Mouse (Mus musculus) G1E (cell line): ENCODE data around the gene Spata45. TPM values are rescaled to one million over a fixed set of nuclear protein-coding genes. Genes with fewer than 3 reads are reported as not detected.
"Not testable (repeated sequence)": the region's sequence is repeated elsewhere in the genome, so short reads cannot be mapped to it uniquely, and the experiment has no call there.

ENCODE experiments used
- ATAC-seq: 2 replicates; pipeline ENCODE4 v1.8.0; 2016; ENCODE audit warnings: mild to moderate bottlenecking; ENCODE audit not compliant: insufficient number of reproducible peaks, poor library complexity, low FRiP score, severe bottlenecking; ENCODE audit errors: extremely low read depth
- DNase-seq: peaks from one replicate; pipeline ENCODE4 v3.0.0; 2012; ENCODE audit warnings: low spot score
- H3K27me3 ChIP-seq: 2 replicates; pipeline ENCODE4 v1.6.1; 2012; ENCODE audit warnings: mild to moderate bottlenecking, low read length, inconsistent platforms; ENCODE audit not compliant: insufficient read depth
- H3K36me3 ChIP-seq: replicated peaks from 2 replicates; pipeline ENCODE3; 2012; ENCODE audit warnings: mild to moderate bottlenecking, inconsistent platforms
- H3K4me1 ChIP-seq: 2 replicates; pipeline ENCODE4 v1.6.1; 2012; ENCODE audit warnings: low read depth, low read length, inconsistent platforms, mixed read lengths; ENCODE audit not compliant: insufficient read depth
- H3K4me3 ChIP-seq: 2 replicates; pipeline ENCODE4 v1.5.1; 2012; ENCODE audit warnings: low read depth, mild to moderate bottlenecking, inconsistent platforms, low read length, moderate library complexity, mixed read lengths
- H3K9me3 ChIP-seq: replicated peaks from 2 replicates; pipeline ENCODE4 v1.6.1; 2012; ENCODE audit warnings: inconsistent platforms
- CTCF ChIP-seq: IDR thresholded peaks from 2 replicates; pipeline ENCODE4 v1.5.1; 2012; ENCODE audit warnings: low read depth, low read length, inconsistent platforms, mixed read lengths
- GATA1 ChIP-seq: IDR thresholded peaks from 2 replicates; pipeline ENCODE4 v1.6.1; 2012; ENCODE audit warnings: borderline replicate concordance, low read length, inconsistent platforms, mixed read lengths
- GATA2 ChIP-seq: IDR thresholded peaks from 2 replicates; pipeline ENCODE4 v1.6.1; 2012; ENCODE audit warnings: low read depth, low read length, inconsistent platforms, borderline replicate concordance
- POLR2AphosphoS5 ChIP-seq: IDR thresholded peaks from 2 replicates; pipeline ENCODE4 v1.6.1; 2012; ENCODE audit warnings: low read depth, low read length, inconsistent platforms; ENCODE audit not compliant: insufficient replicate concordance
- TAL1 ChIP-seq: conservative IDR thresholded peaks from 2 replicates; pipeline ENCODE4 v1.6.1; 2012; ENCODE audit warnings: low read depth, low read length, inconsistent platforms, mixed read lengths
- polyA plus RNA-seq: library from polyadenylated mRNA; stranded (reverse); fragments of >175 nt; gene quantifications from 2 replicates; pipeline ENCODE4 v1.2.3, GENCODE M21; 2012
- total RNA-seq, 2 experiments: library from RNA; stranded (forward) in 1 of 2; stranded (reverse) in 1 of 2; fragments of 200-1000 nt in 1 of 2; fragments of >200 nt in 1 of 2; fragmentation: Nextera tagmentation in 1 of 2; gene quantifications; 2 replicates each; pipeline ENCODE4 v1.2.3; 2014 to 2017

Spata45 gene
- total and polyA plus RNA-seq, 3 experiments, result not detected

DNA sequence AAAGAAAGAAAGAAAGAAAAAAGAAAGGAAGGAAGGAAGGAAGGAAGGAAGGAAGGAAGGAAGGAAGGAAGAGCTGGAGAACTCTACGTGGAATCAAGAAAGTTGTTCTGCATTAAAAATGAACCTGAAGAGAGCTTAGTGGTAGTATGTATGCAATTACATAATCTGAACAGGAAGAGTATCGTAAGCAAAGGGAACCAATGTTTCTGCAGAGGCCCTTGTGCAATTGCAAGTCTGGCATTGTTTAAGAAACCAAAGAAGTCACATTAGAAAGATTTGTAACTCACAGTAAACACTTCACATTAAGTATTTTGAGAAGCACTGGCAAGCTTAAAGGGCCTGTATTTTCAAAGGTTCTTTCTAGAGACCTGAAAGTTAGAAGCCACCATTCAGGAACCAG, 13.3 kb upstream of the Spata45 start:
- no peak overlapping the region for H3K4me3 ChIP-seq
- TF ChIP-seq GATA2, result no peak
- TF ChIP-seq TAL1, result no peak
- TF ChIP-seq POLR2AphosphoS5, result no peak
- no peak for TF ChIP-seq CTCF
- no peak for TF ChIP-seq GATA1
- peaks cover 26% of the 10 kb centered on the region for H3K4me1 ChIP-seq
- ATAC-seq (no peak), DNase-seq (no peak)
- peaks cover 31% of the 10 kb centered on the region for H3K36me3 ChIP-seq
- H3K9me3 ChIP-seq, result no peaks in the 10 kb centered on the region
- no peaks in the 10 kb centered on the region for H3K27me3 ChIP-seq

DNA sequence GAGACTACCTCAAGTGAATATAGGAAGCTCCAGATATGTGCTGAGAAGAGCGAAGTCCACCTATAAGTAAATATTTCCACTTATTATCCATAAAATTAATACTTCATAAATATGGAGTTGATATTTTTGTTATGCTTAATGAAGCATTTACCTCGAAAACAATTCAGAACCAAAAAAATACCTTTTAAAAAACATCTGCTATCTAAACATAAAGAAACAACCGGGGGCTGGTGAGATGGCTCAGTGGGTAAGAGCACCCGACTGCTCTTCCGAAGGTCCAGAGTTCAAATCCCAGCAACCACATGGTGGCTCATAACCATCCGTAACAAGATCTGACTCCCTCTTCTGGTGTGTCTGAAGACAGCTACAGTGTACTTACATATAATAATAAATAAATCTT, 12.6 kb upstream of the Spata45 start:
- not testable (repeated sequence) for ATAC-seq, H3K27me3 ChIP-seq, H3K9me3 ChIP-seq, H3K4me3 ChIP-seq, DNase-seq
- peaks cover 28% of the 10 kb centered on the region for H3K36me3 ChIP-seq
- H3K4me1 ChIP-seq, result peaks cover 26% of the 10 kb centered on the region

DNA sequence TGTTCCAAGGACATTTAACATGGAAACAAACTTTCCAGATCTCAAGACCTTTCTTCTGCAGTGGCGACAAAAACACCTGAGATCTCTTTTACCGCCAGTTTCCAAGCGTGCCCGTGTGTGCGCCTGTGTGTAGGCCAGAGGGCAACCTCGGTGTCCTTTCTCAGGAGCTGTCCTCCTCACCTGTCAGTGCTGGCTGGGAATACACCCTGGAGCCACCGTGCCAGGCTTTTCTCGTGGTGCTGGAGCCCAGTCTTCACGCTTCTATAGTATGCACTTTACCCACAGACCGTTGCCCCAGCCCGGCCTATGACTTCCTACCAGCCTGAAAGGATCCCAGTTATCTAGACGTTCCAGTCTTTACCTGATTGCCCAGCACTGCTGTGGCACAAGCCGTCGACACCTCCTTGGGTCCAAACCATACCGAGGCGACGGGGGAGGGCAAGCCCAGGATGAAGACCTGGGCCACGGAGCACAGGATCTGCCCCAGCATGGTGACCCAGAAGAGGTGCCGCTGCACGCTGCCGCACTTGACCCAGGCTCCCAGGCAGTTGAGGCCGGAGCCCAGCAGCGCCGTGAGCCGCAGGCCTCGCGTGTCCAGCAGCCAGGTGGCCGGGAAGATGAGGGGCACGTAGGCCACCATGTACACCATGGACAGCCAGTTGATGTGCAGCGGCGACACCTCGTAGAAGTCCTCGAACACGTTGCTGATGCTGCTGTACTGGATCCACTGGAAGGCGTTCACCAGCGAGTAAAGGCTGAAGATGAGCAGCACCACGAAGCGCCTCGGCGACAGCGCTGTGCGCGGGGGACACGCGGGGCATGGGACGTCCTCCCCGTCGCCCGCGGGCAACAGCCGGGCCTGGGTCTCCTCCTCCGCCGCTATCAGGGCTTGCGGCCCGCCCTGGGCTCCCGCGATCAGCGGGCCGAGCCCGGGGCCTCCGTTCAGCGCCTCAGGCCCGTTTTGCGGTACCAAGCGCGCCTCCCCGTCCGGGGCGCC, 11.1 kb upstream of the Spata45 start:
- H3K27me3 ChIP-seq, result no peaks in the 10 kb centered on the region
- peak overlapping the region; percentile 98 for H3K4me3 ChIP-seq
- no peak for DNase-seq
- peaks cover 17% of the 10 kb centered on the region for H3K36me3 ChIP-seq
- peaks cover 26% of the 10 kb centered on the region for H3K4me1 ChIP-seq
- no peak for TF ChIP-seq TAL1
- TF ChIP-seq GATA1, result no peak
- no peak; the same call in 1 of the 2 replicates for TF ChIP-seq POLR2AphosphoS5
- TF ChIP-seq CTCF, result no peak
- TF ChIP-seq GATA2, result no peak
- no peaks in the 10 kb centered on the region for H3K9me3 ChIP-seq
- no peak for ATAC-seq

DNA sequence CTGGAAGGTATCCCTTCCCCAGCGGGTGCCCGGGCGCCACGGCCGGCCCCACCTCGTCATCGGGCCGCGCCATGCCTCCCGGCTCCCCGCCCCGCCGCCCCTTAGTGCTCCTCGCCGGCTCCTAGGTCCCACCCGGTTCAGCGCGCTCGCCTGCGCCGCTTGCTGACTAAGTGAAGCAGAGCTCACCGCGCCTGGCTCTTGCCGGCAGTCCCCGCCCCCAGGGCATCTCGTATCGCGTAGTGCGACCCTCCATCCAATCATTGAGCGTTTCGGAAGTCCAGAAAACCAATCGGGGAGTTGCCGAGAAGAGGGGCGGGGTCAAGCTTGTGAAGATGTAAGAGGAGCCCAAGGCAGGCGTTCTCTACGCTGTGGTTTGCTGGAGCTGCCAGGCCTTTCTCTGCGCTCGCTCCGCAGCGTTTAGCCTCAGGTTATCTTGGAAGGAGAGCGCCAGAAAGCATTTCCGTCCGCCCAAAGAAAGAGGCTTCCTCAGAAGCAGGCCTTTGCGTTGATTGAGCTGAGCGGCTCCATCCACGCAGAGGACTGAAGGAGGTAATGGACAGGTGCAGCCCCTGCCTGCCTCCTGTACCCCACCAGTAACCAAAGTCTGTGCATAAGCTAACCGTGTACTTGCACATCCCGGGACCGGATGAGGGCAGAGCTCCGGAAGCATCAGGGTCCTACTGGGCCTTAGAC, 10.3 kb upstream of the Spata45 start, which contains the start of gene Flvcr1:
Flvcr1 (minus strand) TSS at position 138 of the 693 bp plus-strand sequence.
- DNase-seq, result peak; percentile 91
- peaks cover 9% of the 10 kb centered on the region for H3K36me3 ChIP-seq
- H3K4me1 ChIP-seq, result peaks cover 29% of the 10 kb centered on the region
- H3K4me3 ChIP-seq, result peak within 1 kb of the TSS; percentile 98
- no peaks in the 10 kb centered on the region for H3K9me3 ChIP-seq
- no peaks in the 10 kb centered on the region for H3K27me3 ChIP-seq
- TF ChIP-seq CTCF (no peak), GATA2 (no peak), POLR2AphosphoS5 (no peak), GATA1 (no peak), TAL1 (no peak)
- ATAC-seq, result peak; percentile 98

DNA sequence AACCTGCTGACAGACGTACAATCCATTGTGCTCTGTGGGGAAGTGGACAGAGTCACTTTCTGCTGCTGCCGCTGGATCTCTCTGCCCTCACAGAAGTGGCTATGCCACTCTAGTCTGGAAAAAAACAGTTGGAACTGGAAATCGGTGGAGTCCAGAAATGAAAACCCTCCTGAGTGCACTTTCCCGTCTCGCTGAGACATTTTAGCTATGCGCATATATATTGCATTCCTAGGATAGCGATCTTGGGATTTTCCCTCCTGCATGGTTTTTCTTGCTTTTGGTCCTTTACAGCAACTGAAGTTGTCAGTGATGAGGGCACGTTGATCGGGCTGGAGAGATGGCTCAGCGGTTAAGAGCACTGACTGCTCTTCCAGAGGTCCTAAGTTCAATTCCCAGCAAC, 6.3 kb upstream of the Spata45 start:
- peaks cover 6% of the 10 kb centered on the region; the same call in 1 of the 2 replicates for H3K27me3 ChIP-seq
- DNase-seq, result no peak
- no peak for TF ChIP-seq GATA1
- no peaks in the 10 kb centered on the region for H3K36me3 ChIP-seq
- H3K9me3 ChIP-seq, result no peaks in the 10 kb centered on the region
- no peak overlapping the region for H3K4me3 ChIP-seq
- ATAC-seq, result no peak
- peaks cover 25% of the 10 kb centered on the region for H3K4me1 ChIP-seq

DNA sequence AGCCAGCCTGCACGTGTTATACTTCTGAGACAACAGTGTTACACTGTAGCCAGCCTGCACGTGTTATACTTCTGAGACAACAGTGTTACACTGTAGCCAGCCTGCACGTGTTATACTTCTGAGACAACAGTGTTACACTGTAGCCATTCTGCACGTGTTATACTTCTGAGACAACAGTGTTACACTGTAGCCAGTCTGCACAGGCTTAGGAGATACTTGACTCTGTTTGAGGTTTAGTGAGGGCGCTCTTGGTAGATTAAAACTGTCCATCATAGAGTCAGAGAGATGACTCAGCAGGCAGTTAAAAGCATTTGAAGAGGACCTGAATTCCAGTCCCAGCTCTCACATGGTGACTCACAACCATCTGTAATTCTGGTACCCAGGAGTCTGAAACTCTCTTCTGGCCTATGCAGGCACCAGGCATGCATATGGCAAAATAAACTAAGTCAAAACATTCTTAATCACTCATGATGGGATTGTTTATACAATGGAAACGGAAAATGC, 5.5 kb upstream of the Spata45 start:
- H3K27me3 ChIP-seq, DNase-seq, H3K36me3 ChIP-seq, H3K4me3 ChIP-seq, ATAC-seq, H3K9me3 ChIP-seq: not testable (repeated sequence)
- H3K4me1 ChIP-seq, result peaks cover 23% of the 10 kb centered on the region

DNA sequence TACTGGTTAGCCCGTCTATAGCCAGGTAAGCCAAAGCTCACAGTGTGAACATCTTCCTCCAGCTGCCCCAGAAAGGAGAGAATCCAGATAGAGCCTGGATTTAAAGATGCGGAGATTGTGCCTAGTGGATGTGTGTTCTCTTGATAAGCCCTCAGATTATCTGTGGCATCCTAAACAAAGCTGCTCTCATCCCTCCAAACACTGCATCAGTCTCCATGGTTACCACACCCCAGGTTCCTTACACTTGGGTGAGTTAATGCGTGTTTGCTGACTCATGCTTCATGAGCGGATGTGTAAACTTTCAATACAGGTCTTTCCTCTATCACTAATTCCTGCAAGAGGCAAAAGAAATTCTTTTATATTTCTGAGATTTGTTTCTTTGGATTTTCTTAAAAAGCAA, 790 bp upstream of the Spata45 start:
- H3K4me1 ChIP-seq, result peaks cover 15% of the 10 kb centered on the region; the same call in 1 of the 2 replicates
- peaks cover 9% of the 10 kb centered on the region for H3K27me3 ChIP-seq
- TF ChIP-seq GATA1, result no peak
- TF ChIP-seq CTCF, result no peak
- TF ChIP-seq TAL1, result no peak
- TF ChIP-seq GATA2, result no peak
- no peak for TF ChIP-seq POLR2AphosphoS5
- no peaks in the 10 kb centered on the region for H3K36me3 ChIP-seq
- ATAC-seq (peak; percentile 69), DNase-seq (no peak)
- no peaks in the 10 kb centered on the region for H3K9me3 ChIP-seq
- H3K4me3 ChIP-seq, result no peak overlapping the region
